Mouse (Mus musculus) brain, embryonic 14.5 days (tissue): ENCODE measurements around the gene Clstn2.

ENCODE experiments used
- CTCF ChIP-seq: fragments of 200-500 bp; IDR thresholded peaks from 2 replicates; pipeline ENCODE4 v1.5.1; 2012; ENCODE audit warnings: inconsistent platforms, mild to moderate bottlenecking, moderate library complexity, borderline replicate concordance; ENCODE audit not compliant: insufficient read depth, insufficient read length; ENCODE audit errors: extremely low read depth
- POLR2A ChIP-seq: fragments of 200-500 bp; IDR thresholded peaks from 2 replicates; pipeline ENCODE4 v1.6.1; 2012; ENCODE audit warnings: mild to moderate bottlenecking, inconsistent platforms, borderline replicate concordance; ENCODE audit not compliant: poor library complexity, insufficient read depth, insufficient read length, severe bottlenecking; ENCODE audit errors: extremely low read depth

DNA sequence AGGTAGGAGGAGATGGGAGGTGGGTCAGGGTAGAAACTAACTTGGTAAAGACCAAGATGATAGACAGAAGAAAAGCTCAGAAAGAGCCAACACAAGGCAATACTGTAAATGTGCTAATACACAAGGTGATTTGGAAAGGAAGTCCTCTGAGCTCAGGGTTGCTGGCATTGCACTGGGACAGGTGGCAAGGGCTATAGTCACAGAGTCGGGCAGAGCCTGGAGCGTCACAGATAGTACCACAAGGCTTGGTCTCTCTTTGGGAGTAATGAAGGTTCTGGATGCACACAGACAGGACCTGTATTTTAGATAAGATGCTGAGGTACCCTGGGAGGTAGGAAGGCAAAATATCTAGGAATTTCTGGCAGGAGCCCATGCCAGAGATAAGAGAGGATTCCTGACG is 28.7 kb upstream of the Clstn2 start:
- TF ChIP-seq CTCF (no peak), POLR2A (no peak)
